Mouse (Mus musculus) liver, embryonic 13.5 days (tissue): ENCODE data around the gene Diras2. TPM values are rescaled to one million over a fixed set of nuclear protein-coding genes. Genes with fewer than 3 reads are reported as not detected.
A peak's percentile ranks its signal among the peaks of the same experiment; 100 is the strongest.

Source experiments
- ATAC-seq: fragments of 200-750 bp; cut with Nextera tagmentation; 2 replicates; pipeline ENCODE4 v1.8.0; 2017; ENCODE audit warnings: low read depth, mild to moderate bottlenecking, moderate number of reproducible peaks, moderate library complexity
- DNase-seq: peaks from one replicate; pipeline ENCODE4 v3.0.0; 2022
- H3K27ac ChIP-seq: fragments of 300-500 bp; sonication (generic); 2 replicates; pipeline ENCODE4 v1.5.1; 2015; ENCODE audit warnings: moderate library complexity, mild to moderate bottlenecking, inconsistent platforms
- H3K27me3 ChIP-seq: fragments of 300-500 bp; sonication (generic); 2 replicates; pipeline ENCODE4 v1.6.1; 2015; ENCODE audit warnings: mild to moderate bottlenecking, inconsistent platforms
- H3K36me3 ChIP-seq: fragments of 300-500 bp; sonication (generic); 2 replicates; pipeline ENCODE4 v1.6.1; 2015; ENCODE audit warnings: mild to moderate bottlenecking, inconsistent platforms
- H3K4me1 ChIP-seq: fragments of 300-500 bp; sonication (generic); replicated peaks from 2 replicates; pipeline ENCODE4 v1.6.1; 2015; ENCODE audit warnings: inconsistent platforms
- H3K4me2 ChIP-seq: fragments of 300-500 bp; sonication (generic); 2 replicates; pipeline ENCODE4 v1.6.1; 2015; ENCODE audit warnings: inconsistent platforms, mild to moderate bottlenecking, moderate library complexity
- H3K4me3 ChIP-seq: fragments of 300-500 bp; sonication (generic); replicated peaks from 2 replicates; pipeline ENCODE4 v1.5.1; 2015; ENCODE audit warnings: mild to moderate bottlenecking, inconsistent platforms
- H3K9ac ChIP-seq: fragments of 300-500 bp; sonication (generic); 2 replicates; pipeline ENCODE4 v1.6.1; 2015; ENCODE audit warnings: mild to moderate bottlenecking, inconsistent platforms
- H3K9me3 ChIP-seq: fragments of 300-500 bp; sonication (generic); replicated peaks from 2 replicates; pipeline ENCODE4 v1.6.1; 2016; ENCODE audit warnings: inconsistent platforms
- WGBS: fragments of 180-500 bp; shearing (Covaris S2); methylation state at CpG from one replicate; pipeline ENCODE4 v1.1.7; 2015; ENCODE audit not compliant: insufficient replicate concordance; 5-methylcytosine and 5-hydroxymethylcytosine counted together
- polyA plus RNA-seq: library from polyadenylated mRNA; unstranded; fragments of >200 nt; fragmentation: Nextera tagmentation; extraction: Ambion mirVana; gene quantifications from 2 replicates; pipeline ENCODE4 v1.2.1, GENCODE M21; 2015

Gene Diras2
- polyA plus RNA-seq, 1 experiment from 2014 or later, result 0.09 TPM

GRCm38 (mm10) chr13:52550690-52551193 is 19.7 kb upstream of the Diras2 start:
- H3K4me2 ChIP-seq, result no peak overlapping the region
- WGBS, result 31% methylated on average over 5 of the region's 5 CpGs
- no peaks in the 10 kb centered on the region for H3K27me3 ChIP-seq
- H3K36me3 ChIP-seq, result no peaks in the 10 kb centered on the region
- DNase-seq, result no peak
- ATAC-seq, result no peak
- peak overlapping the region; percentile 64; the same call in 1 of the 2 replicates for H3K27ac ChIP-seq
- no peaks in the 10 kb centered on the region for H3K9me3 ChIP-seq
- H3K4me3 ChIP-seq, result no peak overlapping the region
- H3K9ac ChIP-seq, result no peak overlapping the region
- H3K4me1 ChIP-seq, result no peaks in the 10 kb centered on the region; the same call in 1 of the 2 replicates

DNA sequence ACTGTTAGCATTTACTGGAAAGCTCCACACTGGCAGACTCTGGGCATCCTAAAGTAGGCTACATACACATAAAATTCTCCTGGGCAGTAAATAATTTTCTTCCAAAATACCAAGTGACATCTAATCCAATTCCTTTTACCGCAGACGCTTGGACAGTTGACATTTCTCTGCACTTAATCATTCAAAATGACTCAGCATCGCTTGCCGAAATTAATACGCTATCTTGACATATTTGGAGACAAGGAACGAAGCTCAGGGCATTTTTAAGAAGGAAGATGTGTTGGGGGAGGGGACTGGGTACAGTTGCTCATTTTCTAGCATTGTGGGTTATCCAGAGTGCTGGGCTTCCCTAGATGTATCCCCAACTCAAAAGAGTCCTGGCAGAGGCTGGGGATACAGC is 15.2 kb upstream of the Diras2 start:
- WGBS, result 45% methylated on average over 6 of the region's 6 CpGs
- H3K9ac ChIP-seq, result no peak overlapping the region
- no peaks in the 10 kb centered on the region for H3K4me1 ChIP-seq
- no peaks in the 10 kb centered on the region for H3K27me3 ChIP-seq
- H3K27ac ChIP-seq, result no peak overlapping the region; the same call in 1 of the 2 replicates
- no peak overlapping the region for H3K4me2 ChIP-seq
- no peak for DNase-seq
- ATAC-seq, result no peak
- no peaks in the 10 kb centered on the region for H3K36me3 ChIP-seq
- H3K4me3 ChIP-seq, result no peak overlapping the region
- H3K9me3 ChIP-seq, result no peaks in the 10 kb centered on the region

DNA sequence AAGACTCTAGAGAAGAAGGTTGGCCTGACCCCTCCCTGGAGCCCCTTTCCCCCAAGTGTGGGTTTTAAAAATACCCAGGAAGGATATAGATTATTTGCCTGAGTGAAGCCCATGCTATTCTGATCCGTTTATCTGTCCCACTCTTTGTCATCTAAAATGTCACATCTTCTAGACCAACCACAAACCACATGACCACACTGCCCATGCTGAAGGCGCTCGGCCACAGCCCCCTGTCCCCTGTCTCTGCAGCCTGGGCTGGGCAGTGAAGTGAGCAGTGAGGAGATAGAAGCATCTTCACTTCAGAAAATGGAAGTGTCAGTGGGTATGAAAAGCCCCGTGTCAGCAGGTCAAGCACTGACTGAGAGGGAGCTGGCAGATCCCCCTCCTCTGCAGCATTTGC is 11.6 kb upstream of the Diras2 start:
- 22% methylated on average over 4 of the region's 4 CpGs for WGBS

GRCm38 (mm10) chr13:52542036-52542526 is 11.0 kb upstream of the Diras2 start:
- no peak overlapping the region for H3K9ac ChIP-seq
- H3K27ac ChIP-seq, result no peak overlapping the region
- DNase-seq (no peak), ATAC-seq (no peak)
- H3K4me2 ChIP-seq, result no peak overlapping the region
- no peaks in the 10 kb centered on the region for H3K36me3 ChIP-seq
- WGBS, result 39% methylated on average over 8 of the region's 8 CpGs
- no peaks in the 10 kb centered on the region for H3K27me3 ChIP-seq
- H3K4me1 ChIP-seq, result no peaks in the 10 kb centered on the region
- H3K9me3 ChIP-seq, result no peaks in the 10 kb centered on the region
- no peak overlapping the region for H3K4me3 ChIP-seq

More for the DNA sequence above, 11.6 kb upstream of the Diras2 start:
- H3K4me1 ChIP-seq, result no peaks in the 10 kb centered on the region
- no peak overlapping the region for H3K4me2 ChIP-seq
- H3K4me3 ChIP-seq, result no peak overlapping the region
- DNase-seq (no peak), ATAC-seq (no peak)
- no peaks in the 10 kb centered on the region for H3K27me3 ChIP-seq
- no peak overlapping the region for H3K9ac ChIP-seq
- no peaks in the 10 kb centered on the region for H3K36me3 ChIP-seq
- no peak overlapping the region for H3K27ac ChIP-seq
- no peaks in the 10 kb centered on the region for H3K9me3 ChIP-seq

DNA sequence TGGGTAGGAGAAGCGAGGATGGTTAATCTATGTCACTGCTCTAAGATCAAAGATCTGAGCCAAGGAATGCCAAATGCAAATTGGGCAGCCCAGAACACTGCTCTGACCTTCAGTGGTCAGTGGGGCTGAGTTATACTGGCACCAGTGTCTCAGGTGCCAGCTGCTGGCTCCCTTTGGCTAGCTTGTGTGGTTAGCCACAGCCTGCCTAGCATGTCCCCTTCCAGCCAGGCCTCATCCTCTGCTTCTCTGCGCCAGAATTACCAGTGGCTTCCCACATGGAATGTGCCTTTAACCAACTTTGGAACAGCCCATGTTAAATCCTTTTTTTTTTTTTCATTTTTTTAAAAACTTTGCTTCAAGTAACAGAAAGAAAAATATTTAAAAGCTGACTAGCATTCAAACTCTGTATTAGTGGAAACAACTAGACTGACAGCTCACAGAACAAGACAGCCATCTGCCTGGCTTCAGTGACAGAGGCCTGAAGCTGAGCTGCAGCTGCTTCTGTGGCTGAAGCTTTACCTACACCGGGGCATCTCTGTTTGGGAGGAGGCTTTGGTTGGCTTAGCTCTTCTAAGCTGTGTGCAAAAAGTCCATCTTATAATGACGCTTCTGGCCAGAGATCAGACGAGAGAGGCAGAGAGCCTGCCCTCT is 10.4 kb upstream of the Diras2 start:
- ATAC-seq, result no peak
- no peak overlapping the region for H3K9ac ChIP-seq
- no peak overlapping the region for H3K4me3 ChIP-seq
- no peak overlapping the region for H3K27ac ChIP-seq
- H3K27me3 ChIP-seq, result no peaks in the 10 kb centered on the region
- no peak for DNase-seq
- no peaks in the 10 kb centered on the region for H3K9me3 ChIP-seq
- 57% methylated on average over 5 of the region's 5 CpGs for WGBS
- no peaks in the 10 kb centered on the region for H3K36me3 ChIP-seq
- no peak overlapping the region for H3K4me2 ChIP-seq
- no peaks in the 10 kb centered on the region for H3K4me1 ChIP-seq

DNA sequence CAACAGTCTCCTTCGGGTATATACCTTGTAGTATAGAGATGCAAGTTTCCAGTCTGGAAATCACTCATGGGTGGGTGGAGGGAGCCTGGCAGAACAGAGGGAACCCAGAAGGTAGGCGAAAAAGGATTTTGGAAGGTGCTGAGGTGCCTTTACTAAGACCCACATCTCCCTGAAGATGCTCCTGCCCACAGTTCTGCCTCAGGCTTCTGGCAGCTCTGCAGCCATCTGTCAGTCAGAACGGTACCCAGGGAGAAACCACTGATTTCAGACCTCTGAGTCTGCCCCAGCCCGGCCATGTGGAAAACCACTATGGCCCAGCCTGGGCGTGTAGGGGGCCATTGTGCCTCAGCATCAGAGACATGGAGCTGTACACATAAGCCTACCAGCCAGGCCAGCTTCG is 8.4 kb upstream of the Diras2 start:
- ATAC-seq, result no peak
- no peak overlapping the region for H3K9ac ChIP-seq
- no peaks in the 10 kb centered on the region for H3K4me1 ChIP-seq
- H3K27ac ChIP-seq, result no peak overlapping the region
- WGBS, result 69% methylated on average over 6 of the region's 6 CpGs
- H3K27me3 ChIP-seq, result no peaks in the 10 kb centered on the region
- H3K4me2 ChIP-seq, result no peak overlapping the region
- no peak overlapping the region for H3K4me3 ChIP-seq
- no peak for DNase-seq
- no peaks in the 10 kb centered on the region for H3K9me3 ChIP-seq
- no peaks in the 10 kb centered on the region for H3K36me3 ChIP-seq

GRCm38 (mm10) chr13:52538588-52539116 is 7.6 kb upstream of the Diras2 start:
- ATAC-seq, result no peak
- no peak overlapping the region for H3K9ac ChIP-seq
- no peak overlapping the region for H3K4me3 ChIP-seq
- DNase-seq, result no peak
- H3K4me2 ChIP-seq, result no peak overlapping the region
- 67% methylated on average over 9 of the region's 9 CpGs for WGBS
- no peaks in the 10 kb centered on the region for H3K27me3 ChIP-seq
- H3K36me3 ChIP-seq, result no peaks in the 10 kb centered on the region
- no peaks in the 10 kb centered on the region for H3K9me3 ChIP-seq
- no peaks in the 10 kb centered on the region for H3K4me1 ChIP-seq
- no peak overlapping the region for H3K27ac ChIP-seq

DNA sequence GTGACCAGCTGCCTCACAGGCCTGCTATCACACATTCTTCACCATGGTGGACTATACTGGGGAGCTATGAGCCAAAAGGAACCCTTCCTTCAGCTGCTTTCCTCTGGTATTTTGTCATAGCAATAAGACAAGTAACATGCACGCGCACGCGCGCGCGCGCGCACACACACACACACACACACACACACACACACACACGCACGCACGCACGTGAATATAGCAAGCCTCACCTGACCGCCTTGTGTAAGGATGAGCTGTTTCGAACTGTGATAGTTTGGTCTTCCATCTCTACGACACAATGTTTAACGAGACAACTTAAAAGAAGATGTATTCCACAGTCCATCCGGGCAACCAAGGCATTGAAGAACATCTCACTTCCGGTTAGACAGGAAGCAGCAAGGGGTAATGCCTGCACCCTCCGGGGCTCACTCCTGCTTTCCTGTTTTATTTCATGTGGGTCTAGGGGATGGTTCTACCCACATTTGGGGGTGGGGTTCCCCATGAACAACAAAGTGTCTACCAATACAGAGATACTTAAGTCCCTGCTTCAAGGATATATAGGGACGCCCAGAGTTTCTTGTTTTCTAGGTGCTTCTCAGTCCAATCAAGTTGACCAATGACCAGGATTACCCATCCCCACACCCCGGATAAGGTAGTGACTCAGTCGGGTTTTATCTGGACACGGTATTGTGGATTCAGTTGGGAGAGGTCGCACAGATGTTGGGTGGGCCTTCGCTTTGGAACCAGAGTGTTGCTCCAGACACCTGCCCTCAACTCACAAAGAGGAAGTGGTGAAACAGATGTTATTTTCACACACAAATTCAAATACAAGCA is 6.9 kb upstream of the Diras2 start:
- DNase-seq (no peak), ATAC-seq (no peak)
- Histone ChIP-seq H3K27ac (no peak overlapping the region), H3K9ac (no peak overlapping the region), H3K9me3 (no peaks in the 10 kb centered on the region), H3K36me3 (no peaks in the 10 kb centered on the region), H3K4me2 (no peak overlapping the region), H3K27me3 (no peaks in the 10 kb centered on the region), H3K4me1 (no peaks in the 10 kb centered on the region), H3K4me3 (no peak overlapping the region)
- 77% methylated on average over 26 of the region's 26 CpGs for WGBS

DNA sequence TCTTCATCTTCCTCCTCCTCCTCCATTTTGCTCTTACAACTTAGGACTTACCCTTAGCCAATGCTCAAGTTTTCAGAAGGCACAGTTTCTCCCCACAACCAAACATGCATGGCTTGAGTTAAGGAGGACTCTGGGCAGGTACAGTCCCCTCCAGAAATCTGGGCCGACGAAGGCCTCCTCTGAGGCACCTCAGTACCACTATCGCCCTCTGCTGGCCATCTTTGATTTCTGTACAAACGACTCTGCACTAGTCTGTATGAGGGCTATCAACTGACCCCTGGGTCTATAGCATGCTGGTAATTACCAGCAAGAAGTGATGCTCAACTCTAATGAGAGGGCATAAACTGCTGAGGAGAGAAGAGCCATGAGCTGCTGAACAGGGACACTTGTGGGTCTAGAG is 4.5 kb upstream of the Diras2 start:
- Histone ChIP-seq H3K4me2 (no peak overlapping the region), H3K4me1 (0 out of 2 replicates have a peak, but pooled peaks cover under 1% of the 10 kb centered on the region), H3K27me3 (peaks cover 1% of the 10 kb centered on the region), H3K27ac (no peak overlapping the region), H3K4me3 (no peak overlapping the region), H3K9me3 (no peaks in the 10 kb centered on the region), H3K36me3 (no peaks in the 10 kb centered on the region), H3K9ac (no peak overlapping the region)
- DNase-seq, result no peak
- WGBS, result 4% methylated on average over 4 of the region's 4 CpGs
- ATAC-seq, result no peak

DNA sequence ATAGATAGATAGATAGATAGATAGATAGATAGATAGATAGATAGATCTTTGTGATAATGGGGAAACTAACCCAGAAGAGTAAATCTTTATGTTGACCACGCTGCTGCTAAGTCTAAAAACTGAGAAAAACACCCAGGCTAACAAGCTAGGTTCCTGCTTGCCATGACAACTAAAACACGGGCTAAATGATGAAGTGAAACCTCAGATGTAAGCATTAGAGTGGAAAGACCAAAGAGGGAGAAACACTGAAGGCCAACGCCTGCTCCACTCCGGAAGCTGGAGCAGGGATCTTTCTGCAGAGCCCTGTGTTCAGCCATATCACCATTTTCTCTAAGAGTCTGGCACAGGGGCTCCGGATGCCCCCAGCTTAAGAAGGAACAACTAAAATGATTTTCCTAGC is 2.6 kb upstream of the Diras2 start:
- Histone ChIP-seq H3K4me3 (no peak overlapping the region), H3K27ac (no peak overlapping the region), H3K4me1 (peaks cover 6% of the 10 kb centered on the region), H3K36me3 (no peaks in the 10 kb centered on the region), H3K4me2 (no peak overlapping the region), H3K9ac (no peak overlapping the region), H3K9me3 (no peaks in the 10 kb centered on the region), H3K27me3 (peaks cover 20% of the 10 kb centered on the region)
- 64% methylated on average over 5 of the region's 5 CpGs for WGBS
- ATAC-seq (no peak), DNase-seq (no peak)
